Mouse (Mus musculus): ENCODE measurements around the gene Olfr763.
A peak's percentile ranks its signal among the peaks of the same experiment; 100 is the strongest.
"Not testable (repeated sequence)": the region's sequence is repeated elsewhere in the genome, so short reads cannot be mapped to it uniquely, and the experiment has no call there.

Gene Olfr763

DNA sequence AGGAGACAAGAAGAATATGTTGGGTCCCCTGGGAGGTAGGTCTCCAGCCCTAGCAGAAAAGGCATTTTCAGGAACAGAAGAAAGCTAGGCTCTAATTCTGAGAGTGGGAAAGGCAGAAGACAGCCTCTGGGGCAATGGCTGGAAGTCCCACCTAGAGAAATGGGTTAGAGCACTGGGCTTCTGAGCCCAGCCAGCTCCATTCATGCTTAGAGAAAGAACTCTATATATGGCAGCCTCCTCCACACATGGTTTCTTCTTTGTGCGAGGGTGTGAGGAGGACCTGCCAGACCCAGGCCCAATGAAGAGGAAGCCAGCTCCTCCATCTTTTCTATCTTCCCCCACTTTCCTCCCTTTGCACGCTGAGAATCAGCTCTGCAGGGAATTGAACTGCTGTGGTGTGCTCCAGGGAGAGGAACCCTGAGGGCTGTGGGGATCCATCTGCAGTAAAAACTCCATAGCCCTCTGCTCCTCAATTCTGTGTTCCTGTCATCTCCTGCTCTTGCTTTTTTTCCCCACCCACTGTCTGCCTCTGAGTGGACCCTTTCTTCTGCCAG lies at the start of gene Olfr763:
TSS of gene Olfr763 (plus strand) at position 504 of the 554 bp plus-strand sequence.
- DNase-seq (ENCODE audit: low spot score) = no peak

DNA sequence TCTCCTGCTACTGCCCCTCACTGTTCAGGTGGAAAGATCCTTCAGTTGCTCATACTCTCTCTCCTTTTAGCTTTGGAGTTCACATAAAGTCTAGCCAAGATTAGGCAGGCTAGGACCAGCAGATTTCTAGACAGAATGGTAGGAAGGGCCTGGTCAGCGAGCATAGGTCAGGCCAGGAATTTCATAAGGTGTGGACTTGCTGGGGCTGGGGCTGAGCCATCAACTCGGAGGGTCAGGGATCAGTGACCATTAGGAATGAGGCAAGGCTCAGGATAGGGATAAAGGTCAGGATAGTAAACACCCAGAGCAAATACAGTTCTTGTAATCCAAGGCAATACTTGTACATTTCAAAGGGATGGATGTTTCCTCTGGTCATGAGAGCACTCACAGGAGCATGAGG lies 45.6 kb upstream of the Olfr763 start:
- DNase-seq (ENCODE audit: low spot score) = no peak

GRCm38 (mm10) chr10:128965871-128966270 lies 44.7 kb upstream of the Olfr763 start:
- DNase-seq (ENCODE audit: low spot score) = no peak

DNA sequence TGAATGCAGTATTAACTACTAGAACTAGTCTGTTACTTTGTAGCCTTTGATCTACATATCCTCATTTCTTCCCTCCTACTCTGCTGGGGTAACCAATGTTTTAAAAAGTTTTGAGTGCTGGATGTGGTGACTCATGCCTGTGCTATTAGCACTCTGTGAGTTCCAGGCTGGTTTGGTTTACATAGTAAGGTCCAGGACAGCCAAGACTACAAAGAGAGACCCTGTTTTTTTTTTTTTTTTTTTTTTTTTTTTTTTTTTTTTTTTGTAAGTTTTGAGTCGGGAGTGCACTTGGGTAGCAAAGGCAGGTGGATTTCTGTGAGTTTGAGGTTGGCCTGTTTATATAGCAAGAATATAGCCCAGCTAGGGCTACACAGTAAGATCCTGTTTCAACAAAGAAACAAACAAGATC lies 42.2 kb upstream of the Olfr763 start:
- no peak for DNase-seq (ENCODE audit: low spot score)

GRCm38 (mm10) chr10:128970740-128971250 lies 39.8 kb upstream of the Olfr763 start:
- no peak for DNase-seq (ENCODE audit: low spot score)

GRCm38 (mm10) chr10:128972841-128973240 lies 37.8 kb upstream of the Olfr763 start:
- no peak for DNase-seq (ENCODE audit: low spot score)

- no peak for DNase-seq (ENCODE audit: low spot score)
Observed at GRCm38 (mm10) chr10:128976395-128976794, 34.2 kb upstream of the Olfr763 start.

GRCm38 (mm10) chr10:128977522-128978114 lies 33.0 kb upstream of the Olfr763 start:
- DNase-seq (ENCODE audit: low spot score) = peak; percentile 61

DNA sequence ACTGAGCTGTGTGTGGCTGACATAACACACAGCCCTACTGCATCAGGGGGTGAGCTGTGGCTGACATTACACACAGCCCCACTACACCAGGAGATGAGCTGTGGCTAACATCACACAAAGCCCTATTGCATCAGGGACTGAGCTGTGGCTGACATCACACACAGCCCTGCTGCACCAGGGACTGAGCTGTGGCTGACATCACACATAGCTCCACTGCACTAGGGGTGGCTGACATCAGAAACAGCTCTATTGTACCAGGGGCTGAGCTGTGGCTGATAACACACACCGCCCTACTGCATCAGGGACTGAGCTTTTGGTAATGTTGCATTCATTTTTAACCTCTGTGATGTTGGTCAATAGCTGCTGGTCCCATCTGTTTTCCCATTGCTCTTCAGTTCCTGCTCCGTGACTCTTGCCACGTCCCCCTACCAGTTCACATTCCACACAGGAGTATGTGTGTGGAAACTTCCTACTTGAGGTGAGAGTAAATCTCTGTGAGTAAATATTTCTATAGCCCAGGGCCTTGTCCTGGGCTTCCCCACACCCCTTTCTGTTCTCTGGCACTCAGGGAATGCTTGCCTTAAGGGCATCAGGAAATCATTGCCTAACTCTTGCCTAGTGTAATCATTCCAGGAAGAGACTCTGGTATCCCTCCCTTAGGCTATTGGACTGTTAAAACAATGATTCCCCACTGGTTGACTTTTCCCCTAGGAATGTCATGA lies 29.8 kb upstream of the Olfr763 start:
- DNase-seq (ENCODE audit: low spot score) = no peak

DNA sequence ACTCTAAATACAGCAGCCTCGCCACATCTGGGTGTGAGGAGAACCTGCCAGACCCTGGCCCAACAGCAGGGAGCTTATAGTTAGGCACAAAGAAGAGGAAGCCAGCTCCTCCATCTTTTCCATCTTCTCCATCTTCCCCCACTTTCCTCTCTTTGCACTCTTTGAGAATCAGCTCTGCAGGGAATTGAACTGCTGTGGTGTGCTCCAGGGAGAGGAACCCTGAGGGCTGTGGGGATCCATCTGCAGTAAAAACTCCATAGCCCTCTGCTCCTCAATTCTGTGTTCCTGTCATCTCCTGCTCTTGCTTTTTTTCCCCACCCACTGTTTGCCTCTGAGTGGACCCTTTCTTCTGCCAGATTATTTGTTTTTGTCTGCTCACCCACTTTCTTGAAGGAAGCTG lies 21.5 kb upstream of the Olfr763 start, which contains the start of gene Olfr9:
TSS of gene Olfr9 (plus strand) at position 301 of the 400 bp plus-strand sequence.
- DNase-seq (ENCODE audit: low spot score) = not testable (repeated sequence)

DNA sequence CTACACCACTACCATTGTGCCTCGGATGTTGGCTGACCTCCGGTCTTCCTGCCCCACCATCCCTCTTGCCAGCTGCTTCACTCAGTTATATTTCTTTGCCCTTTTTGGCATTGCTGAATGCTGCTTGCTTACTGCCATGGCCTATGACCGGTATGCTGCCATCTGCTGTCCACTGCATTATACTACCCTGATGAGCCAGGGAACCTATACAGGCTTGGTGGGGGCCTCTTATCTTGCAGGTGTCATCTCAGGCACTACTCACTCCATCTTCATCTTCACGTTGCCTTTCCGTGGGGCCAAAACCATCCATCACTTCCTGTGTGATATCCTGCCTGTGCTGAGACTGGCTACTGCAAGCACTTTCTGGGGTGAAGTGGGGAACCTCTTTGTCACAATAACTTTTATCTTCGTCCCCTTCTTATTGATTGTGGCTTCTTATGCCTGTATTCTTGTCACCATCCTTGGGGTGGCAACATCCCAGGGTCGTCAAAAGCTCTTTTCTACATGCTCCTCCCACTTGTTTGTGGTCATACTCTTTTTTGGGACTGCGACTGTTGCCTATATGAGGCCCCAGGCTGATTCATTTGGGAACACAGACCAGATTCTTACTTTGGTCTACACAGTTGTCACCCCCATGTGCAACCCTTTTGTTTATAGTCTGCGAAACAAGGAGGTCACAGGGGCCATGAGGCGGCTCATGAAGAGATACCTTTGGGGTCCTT lies 20.3 kb upstream of the Olfr763 start:
- DNase-seq (ENCODE audit: low spot score) = not testable (repeated sequence)

- no peak for DNase-seq (ENCODE audit: low spot score)
Observed at GRCm38 (mm10) chr10:128990994-128991393, 19.6 kb upstream of the Olfr763 start.

- no peak for DNase-seq (ENCODE audit: low spot score)
Observed at GRCm38 (mm10) chr10:128995796-128996195, 14.8 kb upstream of the Olfr763 start.

- no peak for DNase-seq (ENCODE audit: low spot score)
Observed at GRCm38 (mm10) chr10:128996523-128997040, 14.0 kb upstream of the Olfr763 start.

GRCm38 (mm10) chr10:129004032-129004920 lies 6.3 kb upstream of the Olfr763 start:
- DNase-seq (ENCODE audit: low spot score) = no peak

DNA sequence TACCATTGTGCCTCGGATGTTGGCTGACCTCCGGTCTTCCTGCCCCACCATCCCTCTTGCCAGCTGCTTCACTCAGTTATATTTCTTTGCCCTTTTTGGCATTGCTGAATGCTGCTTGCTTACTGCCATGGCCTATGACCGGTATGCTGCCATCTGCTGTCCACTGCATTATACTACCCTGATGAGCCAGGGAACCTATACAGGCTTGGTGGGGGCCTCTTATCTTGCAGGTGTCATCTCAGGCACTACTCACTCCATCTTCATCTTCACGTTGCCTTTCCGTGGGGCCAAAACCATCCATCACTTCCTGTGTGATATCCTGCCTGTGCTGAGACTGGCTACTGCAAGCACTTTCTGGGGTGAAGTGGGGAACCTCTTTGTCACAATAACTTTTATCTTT lies 920 bp downstream of the Olfr763 start:
- DNase-seq (ENCODE audit: low spot score) = not testable (repeated sequence)

- DNase-seq (ENCODE audit: low spot score) = no peak
Observed at GRCm38 (mm10) chr10:129014477-129014876, 3.9 kb downstream of the Olfr763 start.

DNA sequence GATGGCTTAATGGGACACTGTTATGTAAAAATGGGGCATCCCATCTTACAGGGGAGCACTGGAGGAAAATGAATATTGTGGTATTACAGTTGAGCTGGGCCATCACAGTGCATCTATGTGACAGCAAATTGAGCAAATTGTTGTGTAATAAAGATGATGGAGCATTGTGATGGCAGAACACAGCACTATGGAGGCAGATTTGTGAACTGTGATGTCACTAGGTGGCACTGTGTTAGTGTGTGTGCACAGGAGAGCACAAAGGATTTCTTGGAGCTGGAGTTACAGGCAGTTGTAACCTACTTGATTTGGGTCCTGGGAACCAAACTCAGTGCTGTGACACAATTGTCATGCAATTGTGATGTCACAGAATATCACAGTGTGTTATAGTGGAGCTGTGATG lies 12.7 kb downstream of the Olfr763 start:
- DNase-seq (ENCODE audit: low spot score) = no peak

- peak; percentile 35 for DNase-seq (ENCODE audit: low spot score)
Observed at GRCm38 (mm10) chr10:129026018-129026662, 15.5 kb downstream of the Olfr763 start.

DNA sequence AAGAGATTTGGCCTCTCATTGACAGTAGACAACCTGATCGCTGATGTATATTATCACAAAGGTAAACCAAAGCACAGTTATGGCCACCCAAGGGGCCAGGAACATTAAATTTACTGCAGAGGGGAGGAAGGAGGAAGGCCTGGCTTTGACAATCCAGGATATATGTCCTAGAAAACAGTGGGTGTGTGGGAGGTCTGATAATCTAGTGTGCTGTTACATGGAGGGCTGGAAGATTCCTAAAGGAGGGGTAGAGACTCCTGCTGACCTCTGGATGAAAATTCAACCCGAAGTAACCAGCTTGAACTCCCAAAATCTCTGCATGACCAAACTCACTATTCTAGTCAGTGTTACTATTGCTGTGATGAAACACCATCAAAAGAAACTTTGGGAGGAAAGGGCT lies 17.8 kb downstream of the Olfr763 start:
- DNase-seq (ENCODE audit: low spot score) = no peak

GRCm38 (mm10) chr10:129039796-129040195 lies 29.2 kb downstream of the Olfr763 start, which contains the start of gene Olfr764-ps1:
Gene Olfr764-ps1, minus strand, starts transcription at chr10:129039896.
- DNase-seq (ENCODE audit: low spot score) = no peak
